Mouse (Mus musculus) hematopoietic multipotent progenitor cell, adult 10-12 weeks (in vitro differentiated cells): ENCODE data around the gene Bloc1s4. TPM values are rescaled to one million over a fixed set of nuclear protein-coding genes. Genes with fewer than 3 reads are reported as not detected.

ENCODE experiments used
- polyA plus RNA-seq: library from polyadenylated mRNA; stranded (reverse); fragments of >175 nt; gene quantifications from 2 replicates; pipeline ENCODE4 v1.2.3, GENCODE M21; 2012; ENCODE audit warnings: low replicate concordance

Gene Bloc1s4
- 17.7 and 39.4 TPM in 2 replicates for polyA plus RNA-seq

DNA sequence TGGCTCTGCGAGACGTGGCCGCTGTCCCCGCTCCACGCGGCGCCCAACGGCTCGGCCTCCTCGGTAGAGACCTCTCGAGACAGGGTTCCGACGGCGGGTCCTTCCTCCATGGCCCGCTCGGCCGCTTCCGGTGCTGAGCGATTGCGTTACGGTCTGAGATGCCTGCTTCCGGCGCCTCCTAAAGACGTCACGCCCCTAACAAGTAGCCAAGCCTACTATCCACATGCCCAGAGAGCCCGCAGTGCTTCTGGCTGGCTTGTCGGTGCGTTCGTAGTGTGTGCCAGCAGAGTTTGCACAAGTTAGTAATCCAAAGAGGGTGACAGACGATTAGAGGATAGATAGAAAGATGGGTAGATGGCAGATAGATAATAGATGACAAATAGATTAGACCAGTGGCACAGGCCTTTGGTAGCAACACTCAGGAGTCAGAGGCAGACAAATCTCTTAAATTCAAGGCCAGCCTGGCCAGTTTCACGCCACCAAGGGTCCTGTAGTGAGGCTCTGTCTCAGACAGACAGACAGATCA, at the start of gene Bloc1s4:
TSS of gene Bloc1s4 (minus strand) at position 115 of the 526 bp plus-strand sequence.

DNA sequence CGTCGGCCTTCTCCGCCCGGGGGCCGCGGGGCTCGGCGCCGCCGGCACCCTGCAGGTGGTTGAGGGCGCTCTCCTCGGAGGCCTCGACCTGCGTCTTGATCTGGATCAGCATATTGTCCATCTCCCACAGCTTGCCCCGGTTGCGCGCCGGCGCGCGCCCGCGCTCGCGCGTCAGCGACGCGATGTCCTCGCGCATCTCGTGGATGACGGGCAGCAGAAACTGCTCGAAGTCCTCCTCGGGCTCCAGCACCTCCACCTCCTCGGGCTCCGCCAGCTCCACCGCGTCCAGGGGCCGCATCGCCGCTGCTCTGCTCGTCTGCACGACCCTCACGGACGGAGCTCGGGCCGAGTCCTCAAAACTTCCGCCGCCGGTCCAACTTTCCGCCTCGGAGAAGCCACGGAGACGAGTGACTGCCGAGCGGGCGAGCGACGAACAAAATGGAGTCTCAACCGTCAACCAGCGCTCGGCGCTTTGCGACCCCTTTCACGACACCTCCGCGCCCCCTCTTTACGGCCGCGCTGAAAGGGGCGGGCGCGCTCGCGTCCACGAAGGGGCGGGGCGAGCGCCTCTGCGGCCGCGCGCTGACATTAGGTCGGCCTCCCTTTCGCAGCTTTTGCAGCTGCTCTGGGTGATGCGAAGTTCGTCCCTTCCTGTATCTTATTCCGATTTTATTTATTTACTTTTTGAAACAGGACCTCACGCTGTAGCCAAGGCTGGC, 48.0 kb upstream of the Bloc1s4 start, which contains the start of gene Mrfap1:
TSS of gene Mrfap1 (minus strand) at position 477 of the 719 bp plus-strand sequence.

Other genes starting within 250 kb of the Bloc1s4 start
- gene Tbc1d14, start 155.4 kb downstream of the Bloc1s4 start, polyA plus RNA-seq = 44.2 and 46.9 TPM in 2 replicates
- gene D5Ertd579e, start 52.6 kb downstream of the Bloc1s4 start, polyA plus RNA-seq = 4.8 and 6.3 TPM in 2 replicates
- gene Mrfap1, start 48.1 kb upstream of the Bloc1s4 start, polyA plus RNA-seq = 59.2 and 94.7 TPM in 2 replicates
- gene Man2b2, start 82.0 kb upstream of the Bloc1s4 start, polyA plus RNA-seq = 85.1 and 163 TPM in 2 replicates
- gene Ppp2r2c, start 119.9 kb upstream of the Bloc1s4 start, polyA plus RNA-seq = 0.12 TPM in 1 of 2 replicates, not detected in the other
- 6.4 and 9.8 TPM in 2 replicates for gene Wfs1, start 240.6 kb upstream of the Bloc1s4 start, polyA plus RNA-seq